Mouse (Mus musculus): ENCODE measurements around the gene Anapc2.

Gene Anapc2

GRCm38 (mm10) chr2:25267241-25267640, 5.0 kb upstream of the Anapc2 start:
- DNase-seq (ENCODE audit: low read depth, low spot score): no peak

- DNase-seq (ENCODE audit: low read depth, low spot score): no peak
These were observed 4.5 kb upstream of the Anapc2 start for GRCm38 (mm10) chr2:25267746-25268309.

GRCm38 (mm10) chr2:25272515-25272914, 237 bp downstream of the Anapc2 start:
- no peak for DNase-seq (ENCODE audit: low read depth, low spot score)

GRCm38 (mm10) chr2:25273010-25273409, 732 bp downstream of the Anapc2 start:
- no peak for DNase-seq (ENCODE audit: low read depth, low spot score)

- peak; percentile 84 for DNase-seq (ENCODE audit: low read depth, low spot score)
These were observed 6.9 kb downstream of the Anapc2 start for GRCm38 (mm10) chr2:25278928-25279882.

GRCm38 (mm10) chr2:25285551-25285950, 13.3 kb downstream of the Anapc2 start:
- DNase-seq (ENCODE audit: low read depth, low spot score): no peak

- DNase-seq (ENCODE audit: low read depth, low spot score): no peak
These were observed 14.0 kb downstream of the Anapc2 start for GRCm38 (mm10) chr2:25286314-25286713.

- DNase-seq (ENCODE audit: low read depth, low spot score): no peak
These were observed 14.8 kb downstream of the Anapc2 start for GRCm38 (mm10) chr2:25286837-25287636.

- no peak for DNase-seq (ENCODE audit: low read depth, low spot score)
These were observed 15.8 kb downstream of the Anapc2 start, which contains the start of gene Tmem210 for GRCm38 (mm10) chr2:25287927-25288649. TSS of gene Tmem210 (plus strand) at chr2:25288145.

- DNase-seq (ENCODE audit: low read depth, low spot score): no peak
These were observed 16.6 kb downstream of the Anapc2 start for GRCm38 (mm10) chr2:25288734-25289345.

GRCm38 (mm10) chr2:25289651-25290050, 17.4 kb downstream of the Anapc2 start, which contains the start of gene Lrrc26:
TSS of gene Lrrc26 (plus strand) at chr2:25289915.
- no peak for DNase-seq (ENCODE audit: low read depth, low spot score)

- DNase-seq (ENCODE audit: low read depth, low spot score): no peak
These were observed 18.0 kb downstream of the Anapc2 start for GRCm38 (mm10) chr2:25290101-25290815.

GRCm38 (mm10) chr2:25290816-25291130, 18.5 kb downstream of the Anapc2 start:
- no peak for DNase-seq (ENCODE audit: low read depth, low spot score)

- DNase-seq (ENCODE audit: low read depth, low spot score): no peak
These were observed 19.1 kb downstream of the Anapc2 start for GRCm38 (mm10) chr2:25291184-25292053.

GRCm38 (mm10) chr2:25292054-25292544, 19.8 kb downstream of the Anapc2 start:
- DNase-seq (ENCODE audit: low read depth, low spot score): peak; percentile 20

- DNase-seq (ENCODE audit: low read depth, low spot score): peak; percentile 64
These were observed 20.6 kb downstream of the Anapc2 start for GRCm38 (mm10) chr2:25292856-25293255.

GRCm38 (mm10) chr2:25293706-25294105, 21.4 kb downstream of the Anapc2 start:
- no peak for DNase-seq (ENCODE audit: low read depth, low spot score)

GRCm38 (mm10) chr2:25297093-25297492, 24.8 kb downstream of the Anapc2 start:
- DNase-seq (ENCODE audit: low read depth, low spot score): no peak

- DNase-seq (ENCODE audit: low read depth, low spot score): no peak
These were observed 25.8 kb downstream of the Anapc2 start for GRCm38 (mm10) chr2:25298046-25298445.
